Mouse (Mus musculus) bone marrow, adult 2 months (tissue): ENCODE measurements around the gene 4931428L18Rik.

Source experiments
- CTCF ChIP-seq: fragments of 200-500 bp; IDR thresholded peaks from 2 replicates; pipeline ENCODE4 v1.5.1; 2011; ENCODE audit warnings: low read length, control low read depth; ENCODE audit not compliant: control insufficient read depth, insufficient read depth
- POLR2A ChIP-seq: fragments of 200-500 bp; IDR thresholded peaks from 2 replicates; pipeline ENCODE4 v1.6.1; 2011; ENCODE audit warnings: low read depth, mild to moderate bottlenecking, control low read depth, low read length, borderline replicate concordance; ENCODE audit not compliant: control insufficient read depth

GRCm38 (mm10) chr1:31023173-31023572 is 199.3 kb downstream of the 4931428L18Rik start:
- TF ChIP-seq CTCF = no peak
- no peak for TF ChIP-seq POLR2A
